Mouse (Mus musculus) monocyte, adult 5-6 weeks (primary cell): ENCODE results near the gene Lancl3. TPM values are rescaled to one million over a fixed set of nuclear protein-coding genes. Genes with fewer than 3 reads are reported as not detected.

ENCODE experiments used
- total RNA-seq: library from RNA; stranded (forward); fragments of 200-1000, 200-491, 200-594 nt; gene quantifications from 3 replicates; pipeline ENCODE4 v1.2.3, GENCODE M21; 2017

The Lancl3 gene
- total RNA-seq, 1 experiment from 2014 or later, result not detected

Other genes starting within 250 kb of the Lancl3 start
- gene Fthl17b, start 236.9 kb upstream of the Lancl3 start, total RNA-seq, result not detected in 3 replicates
- gene Fthl17c, start 223.3 kb upstream of the Lancl3 start, total RNA-seq, result not detected in 3 replicates
- not detected in 3 replicates for gene Fthl17d, start 213.1 kb upstream of the Lancl3 start, total RNA-seq
- not detected in 3 replicates for gene Fthl17e, start 166.4 kb upstream of the Lancl3 start, total RNA-seq
- gene Fthl17f, start 136.9 kb upstream of the Lancl3 start, total RNA-seq, result not detected in 3 replicates
- gene 4930402K13Rik, start 95.3 kb upstream of the Lancl3 start, total RNA-seq, result not detected in 3 replicates
- 2.9 TPM in 1 of 3 replicates, not detected in the others for gene Gm14862, start 57.0 kb downstream of the Lancl3 start, total RNA-seq
- gene Xk, start 72.9 kb downstream of the Lancl3 start, total RNA-seq, result 0.67 to 2.1 TPM (median 1.9 TPM) in 3 replicates
- gene H2al1m, start 83.9 kb downstream of the Lancl3 start, total RNA-seq, result not detected in 3 replicates
- not detected in 3 replicates for gene H2al1k, start 150.7 kb downstream of the Lancl3 start, total RNA-seq